Mouse (Mus musculus): ENCODE measurements around the gene Gpr156. TPM values are rescaled to one million over a fixed set of nuclear protein-coding genes. Genes with fewer than 3 reads are reported as not detected.

The Gpr156 gene
- total and polyA plus RNA-seq, 3 experiments = 0.05 TPM; not detected in 2

DNA sequence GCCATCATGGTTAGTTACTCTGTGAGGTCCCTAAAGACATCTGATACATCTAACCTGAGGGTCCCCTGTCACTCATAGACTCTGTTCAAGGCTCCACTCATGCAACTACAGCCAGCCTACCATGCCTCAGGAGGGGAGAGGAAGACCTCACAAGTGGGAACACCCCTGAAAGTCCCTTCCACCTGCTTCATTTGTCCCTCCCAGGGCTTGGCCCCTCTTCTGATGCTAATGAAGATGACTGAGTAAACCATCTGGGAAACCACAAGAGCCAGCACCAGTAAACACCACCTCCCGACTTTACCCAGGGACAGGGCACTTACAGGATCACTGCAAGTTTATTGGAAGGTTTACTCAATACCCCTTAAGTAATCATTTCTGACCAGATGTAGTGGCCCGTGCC lies 85.5 kb downstream of the Gpr156 start:
- no peaks in the 10 kb centered on the region for H3K9me3 ChIP-seq (replicated peaks)
- no peaks in the 10 kb centered on the region for H3K36me3 ChIP-seq (replicated peaks)
- ATAC-seq (ENCODE audit: extremely low read depth, insufficient number of reproducible peaks, low FRiP score, poor library complexity, severe bottlenecking) (no peak), DNase-seq (ENCODE audit: low spot score) (no peak)
- no peak overlapping the region for H3K4me3 ChIP-seq (ENCODE audit: low read depth, low read length)
- peaks cover 29% of the 10 kb centered on the region for H3K27me3 ChIP-seq (ENCODE audit: insufficient read depth, low read length)
- H3K4me1 ChIP-seq (ENCODE audit: insufficient read depth, low read depth, low read length) = no peaks in the 10 kb centered on the region
- TF ChIP-seq TAL1 (conservative IDR thresholded peaks at IDR 0.05; ENCODE audit: low read depth, low read length) (no peak), CTCF (IDR thresholded peaks at IDR 0.05; ENCODE audit: low read depth, low read length) (no peak), GATA1 (IDR thresholded peaks at IDR 0.05; ENCODE audit: borderline replicate concordance, low read length) (no peak), GATA2 (IDR thresholded peaks at IDR 0.05; ENCODE audit: borderline replicate concordance, low read depth, low read length) (no peak), POLR2AphosphoS5 (IDR thresholded peaks at IDR 0.05; ENCODE audit: insufficient replicate concordance, low read depth, low read length) (no peak)

DNA sequence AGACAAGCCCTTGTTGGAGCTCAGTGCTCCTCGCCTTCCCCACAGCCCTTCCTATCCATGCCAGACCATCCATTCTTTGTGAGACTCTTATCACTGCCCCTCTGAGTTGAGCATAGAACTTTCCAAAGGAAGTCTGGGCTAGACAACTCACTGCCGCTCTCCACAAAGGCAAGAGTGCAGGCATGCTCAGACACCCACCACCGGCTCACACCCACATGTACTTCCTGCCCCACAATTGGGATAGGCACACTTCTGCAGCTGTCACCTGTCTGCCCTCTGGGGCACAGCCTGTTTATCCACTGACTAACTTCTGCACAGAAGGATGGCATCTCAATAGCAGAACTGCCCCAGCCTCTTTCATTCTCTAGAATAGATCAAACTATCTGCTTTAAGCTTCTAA lies 86.2 kb downstream of the Gpr156 start:
- Histone ChIP-seq H3K36me3 (replicated peaks) (no peaks in the 10 kb centered on the region), H3K9me3 (replicated peaks) (no peaks in the 10 kb centered on the region), H3K4me1 (ENCODE audit: insufficient read depth, low read depth, low read length) (no peaks in the 10 kb centered on the region), H3K27me3 (ENCODE audit: insufficient read depth, low read length) (peaks cover 29% of the 10 kb centered on the region), H3K4me3 (ENCODE audit: low read depth, low read length) (no peak overlapping the region)
- no peak for TF ChIP-seq TAL1 (conservative IDR thresholded peaks at IDR 0.05; ENCODE audit: low read depth, low read length)
- TF ChIP-seq GATA2 (IDR thresholded peaks at IDR 0.05; ENCODE audit: borderline replicate concordance, low read depth, low read length) = no peak
- no peak for TF ChIP-seq POLR2AphosphoS5 (IDR thresholded peaks at IDR 0.05; ENCODE audit: insufficient replicate concordance, low read depth, low read length)
- TF ChIP-seq CTCF (IDR thresholded peaks at IDR 0.05; ENCODE audit: low read depth, low read length) = no peak
- TF ChIP-seq GATA1 (IDR thresholded peaks at IDR 0.05; ENCODE audit: borderline replicate concordance, low read length) = no peak
- no peak for DNase-seq (ENCODE audit: low spot score)
- ATAC-seq (ENCODE audit: extremely low read depth, insufficient number of reproducible peaks, low FRiP score, poor library complexity, severe bottlenecking) = no peak

DNA sequence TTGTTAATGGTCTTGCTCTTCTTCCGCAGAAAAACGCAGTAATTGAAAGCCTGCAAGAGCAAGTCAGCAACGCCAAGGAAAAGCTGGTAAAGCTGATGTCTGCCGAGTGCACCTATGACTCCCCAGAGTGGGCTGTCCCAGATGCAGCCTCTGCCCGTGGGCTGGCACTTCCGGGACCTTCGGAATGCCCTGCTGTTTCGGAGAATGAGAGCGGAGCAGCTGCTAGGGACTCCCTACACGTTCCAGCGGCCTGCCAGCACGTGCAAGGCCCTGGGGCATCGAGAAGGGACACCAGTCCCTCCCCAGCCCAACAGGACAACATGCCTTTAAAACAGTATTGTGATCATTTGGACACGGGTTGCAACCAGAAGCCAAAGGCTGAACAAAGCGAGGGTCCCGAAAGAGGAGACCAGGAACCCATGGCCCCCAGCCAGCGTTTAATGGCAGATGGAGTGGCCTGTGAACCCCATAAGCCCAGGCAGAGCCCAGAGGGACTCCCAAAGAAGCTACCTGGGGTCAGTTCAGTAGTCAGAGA lies 88.3 kb downstream of the Gpr156 start:
- Histone ChIP-seq H3K36me3 (replicated peaks) (no peaks in the 10 kb centered on the region), H3K9me3 (replicated peaks) (no peaks in the 10 kb centered on the region), H3K27me3 (ENCODE audit: insufficient read depth, low read length) (peaks cover 30% of the 10 kb centered on the region), H3K4me3 (ENCODE audit: low read depth, low read length) (no peak overlapping the region), H3K4me1 (ENCODE audit: insufficient read depth, low read depth, low read length) (no peaks in the 10 kb centered on the region)
- ATAC-seq (ENCODE audit: extremely low read depth, insufficient number of reproducible peaks, low FRiP score, poor library complexity, severe bottlenecking) (no peak), DNase-seq (ENCODE audit: low spot score) (no peak)
- no peak for TF ChIP-seq GATA1 (IDR thresholded peaks at IDR 0.05; ENCODE audit: borderline replicate concordance, low read length)
- no peak for TF ChIP-seq CTCF (IDR thresholded peaks at IDR 0.05; ENCODE audit: low read depth, low read length)
- no peak for TF ChIP-seq POLR2AphosphoS5 (IDR thresholded peaks at IDR 0.05; ENCODE audit: insufficient replicate concordance, low read depth, low read length)
- TF ChIP-seq GATA2 (IDR thresholded peaks at IDR 0.05; ENCODE audit: borderline replicate concordance, low read depth, low read length) = no peak
- TF ChIP-seq TAL1 (conservative IDR thresholded peaks at IDR 0.05; ENCODE audit: low read depth, low read length) = no peak

DNA sequence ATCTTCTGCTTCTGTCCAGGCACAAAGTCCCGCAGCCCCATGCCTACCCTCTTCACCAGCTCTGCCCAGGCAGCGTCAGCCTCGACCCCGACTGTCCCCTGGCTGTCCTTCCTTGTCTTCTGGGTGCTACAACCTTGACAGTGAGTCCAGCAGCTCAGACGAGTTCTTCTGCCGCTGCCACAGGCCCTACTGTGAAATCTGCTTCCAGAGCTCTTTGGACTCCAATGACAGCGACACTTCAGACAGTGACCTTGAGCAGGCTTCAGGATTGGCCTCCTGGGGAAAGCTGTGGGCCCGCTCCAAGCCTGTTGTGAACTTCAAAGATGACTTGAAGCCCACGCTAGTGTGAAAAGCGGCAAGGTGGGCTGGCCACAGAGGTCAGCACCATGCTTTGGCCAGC lies 89.2 kb downstream of the Gpr156 start:
- H3K4me1 ChIP-seq (ENCODE audit: insufficient read depth, low read depth, low read length) = no peaks in the 10 kb centered on the region
- no peak for ATAC-seq (ENCODE audit: extremely low read depth, insufficient number of reproducible peaks, low FRiP score, poor library complexity, severe bottlenecking)
- TF ChIP-seq GATA1 (IDR thresholded peaks at IDR 0.05; ENCODE audit: borderline replicate concordance, low read length) = no peak
- TF ChIP-seq CTCF (IDR thresholded peaks at IDR 0.05; ENCODE audit: low read depth, low read length) = no peak
- TF ChIP-seq GATA2 (IDR thresholded peaks at IDR 0.05; ENCODE audit: borderline replicate concordance, low read depth, low read length) = no peak
- no peak for TF ChIP-seq POLR2AphosphoS5 (IDR thresholded peaks at IDR 0.05; ENCODE audit: insufficient replicate concordance, low read depth, low read length)
- no peak for TF ChIP-seq TAL1 (conservative IDR thresholded peaks at IDR 0.05; ENCODE audit: low read depth, low read length)
- H3K36me3 ChIP-seq (replicated peaks) = no peaks in the 10 kb centered on the region
- no peaks in the 10 kb centered on the region for H3K9me3 ChIP-seq (replicated peaks)
- peaks cover 31% of the 10 kb centered on the region for H3K27me3 ChIP-seq (ENCODE audit: insufficient read depth, low read length)
- no peak overlapping the region for H3K4me3 ChIP-seq (ENCODE audit: low read depth, low read length)
- no peak for DNase-seq (ENCODE audit: low spot score)

DNA sequence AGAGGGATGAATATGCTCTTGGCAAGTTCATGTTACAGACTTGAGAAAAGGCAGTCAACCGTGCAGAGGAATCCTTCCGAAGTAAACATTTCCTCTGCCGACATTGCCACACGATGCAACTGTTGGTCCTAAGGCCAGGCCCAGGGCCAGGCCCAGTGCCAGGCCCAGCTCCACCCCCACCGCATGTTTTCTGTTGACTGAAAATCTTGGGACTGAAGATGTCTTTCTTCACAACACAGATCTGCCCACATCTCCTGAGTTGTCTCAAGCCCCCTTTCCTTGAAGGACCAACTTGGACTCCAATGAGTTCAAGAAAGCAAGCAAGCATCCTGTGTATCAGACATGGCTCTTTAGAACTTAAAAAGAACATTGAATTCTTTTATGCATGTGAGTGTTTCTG lies 92.1 kb downstream of the Gpr156 start:
- Histone ChIP-seq H3K9me3 (replicated peaks) (no peaks in the 10 kb centered on the region), H3K4me1 (ENCODE audit: insufficient read depth, low read depth, low read length) (no peaks in the 10 kb centered on the region), H3K36me3 (replicated peaks) (no peaks in the 10 kb centered on the region), H3K4me3 (ENCODE audit: low read depth, low read length) (no peak overlapping the region), H3K27me3 (ENCODE audit: insufficient read depth, low read length) (peaks cover 25% of the 10 kb centered on the region)
- DNase-seq (ENCODE audit: low spot score) = no peak
- ATAC-seq (ENCODE audit: extremely low read depth, insufficient number of reproducible peaks, low FRiP score, poor library complexity, severe bottlenecking) = no peak
- TF ChIP-seq CTCF (IDR thresholded peaks at IDR 0.05; ENCODE audit: low read depth, low read length) (no peak), TAL1 (conservative IDR thresholded peaks at IDR 0.05; ENCODE audit: low read depth, low read length) (no peak), POLR2AphosphoS5 (IDR thresholded peaks at IDR 0.05; ENCODE audit: insufficient replicate concordance, low read depth, low read length) (no peak), GATA1 (IDR thresholded peaks at IDR 0.05; ENCODE audit: borderline replicate concordance, low read length) (no peak), GATA2 (IDR thresholded peaks at IDR 0.05; ENCODE audit: borderline replicate concordance, low read depth, low read length) (no peak)

DNA sequence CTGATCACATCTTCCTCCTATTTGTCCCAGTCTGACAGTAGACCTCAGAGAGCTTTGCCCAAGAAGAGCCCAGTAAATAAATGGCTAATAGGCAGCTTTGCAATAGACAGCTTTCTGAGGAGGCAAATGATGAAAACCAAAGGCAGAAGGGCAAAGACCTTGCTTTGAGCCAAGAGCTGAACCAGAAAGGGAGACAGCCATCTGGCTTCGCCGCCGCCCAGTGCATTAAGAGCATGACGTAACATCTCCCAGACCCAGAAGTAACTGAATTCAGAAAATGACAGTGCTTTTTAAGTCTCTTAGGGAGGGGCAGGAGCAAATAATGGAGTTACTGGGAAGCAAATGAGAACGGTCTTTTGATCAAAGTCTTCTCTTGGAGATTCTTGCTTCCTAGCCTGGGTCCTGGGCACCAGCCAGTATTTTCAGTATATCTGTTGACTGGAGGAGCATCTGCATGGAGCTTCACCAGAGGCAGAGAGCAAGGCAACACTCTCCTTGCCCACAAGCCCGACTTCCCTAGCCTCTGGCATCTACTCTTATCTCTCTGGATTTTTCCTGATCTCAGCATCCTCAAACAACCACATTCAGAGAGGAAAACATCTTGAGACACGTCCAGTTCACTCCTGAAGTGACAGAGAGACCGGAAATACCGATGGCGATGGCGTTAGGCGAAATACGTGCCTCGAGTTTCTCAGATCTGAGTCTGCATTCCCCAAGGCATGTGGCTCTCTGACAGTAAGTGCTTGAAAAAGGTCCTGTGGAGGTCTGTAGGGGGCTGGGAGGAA lies 92.9 kb downstream of the Gpr156 start:
- no peaks in the 10 kb centered on the region for H3K36me3 ChIP-seq (replicated peaks)
- H3K27me3 ChIP-seq (ENCODE audit: insufficient read depth, low read length) = peaks cover 25% of the 10 kb centered on the region
- no peaks in the 10 kb centered on the region for H3K4me1 ChIP-seq (ENCODE audit: insufficient read depth, low read depth, low read length)
- no peak for TF ChIP-seq TAL1 (conservative IDR thresholded peaks at IDR 0.05; ENCODE audit: low read depth, low read length)
- no peak overlapping the region for H3K4me3 ChIP-seq (ENCODE audit: low read depth, low read length)
- no peak for ATAC-seq (ENCODE audit: extremely low read depth, insufficient number of reproducible peaks, low FRiP score, poor library complexity, severe bottlenecking)
- DNase-seq (ENCODE audit: low spot score) = no peak
- no peaks in the 10 kb centered on the region for H3K9me3 ChIP-seq (replicated peaks)
